Mouse (Mus musculus): ENCODE data around the gene Evi5l.

Gene Evi5l

DNA sequence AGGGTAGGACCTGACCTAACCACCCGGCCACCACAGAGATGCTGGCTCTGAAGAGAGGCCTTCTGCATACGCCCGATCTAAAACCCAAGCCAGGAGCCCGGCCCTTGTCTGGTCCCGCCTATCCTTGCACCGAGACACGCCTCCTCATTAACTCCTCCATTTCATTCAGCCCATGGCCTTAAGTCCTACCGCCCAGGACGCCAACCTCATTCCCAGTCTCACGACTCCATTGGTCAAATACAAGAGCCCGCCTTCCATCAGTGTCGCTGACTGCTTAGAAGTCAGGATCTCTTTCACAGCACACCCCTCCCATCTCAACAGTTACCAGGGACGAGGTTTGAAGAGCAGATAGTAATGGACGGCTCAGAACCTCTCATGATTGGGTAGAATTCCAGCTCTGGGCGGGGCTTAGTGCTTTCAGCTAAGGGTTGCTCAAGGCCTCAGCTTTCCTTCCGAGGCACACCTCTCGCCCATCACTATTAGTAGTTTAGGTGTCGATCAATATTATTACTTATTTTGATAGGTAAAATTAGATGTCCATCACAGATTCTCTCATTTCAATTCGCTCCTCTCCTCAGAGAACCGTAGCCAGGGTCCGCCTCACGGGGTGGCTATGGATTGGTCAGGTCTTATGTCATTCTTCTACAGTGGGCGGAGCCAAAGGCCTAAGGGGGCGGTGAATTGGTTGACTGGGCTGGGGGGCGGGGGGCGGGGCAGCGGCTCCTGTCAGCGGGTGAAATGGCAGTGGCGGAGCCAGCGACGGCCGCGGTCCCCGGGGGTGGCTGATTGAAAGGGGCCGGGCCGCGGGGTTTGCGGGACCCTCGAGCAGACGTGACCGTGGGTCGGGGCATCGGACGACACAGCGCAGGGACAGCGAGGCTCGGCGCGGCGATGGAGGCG is at the start of gene Evi5l:
Gene Evi5l, plus strand, starts transcription at position 716 of the 900 bp plus-strand sequence.
- peak; percentile 100 for DNase-seq

DNA sequence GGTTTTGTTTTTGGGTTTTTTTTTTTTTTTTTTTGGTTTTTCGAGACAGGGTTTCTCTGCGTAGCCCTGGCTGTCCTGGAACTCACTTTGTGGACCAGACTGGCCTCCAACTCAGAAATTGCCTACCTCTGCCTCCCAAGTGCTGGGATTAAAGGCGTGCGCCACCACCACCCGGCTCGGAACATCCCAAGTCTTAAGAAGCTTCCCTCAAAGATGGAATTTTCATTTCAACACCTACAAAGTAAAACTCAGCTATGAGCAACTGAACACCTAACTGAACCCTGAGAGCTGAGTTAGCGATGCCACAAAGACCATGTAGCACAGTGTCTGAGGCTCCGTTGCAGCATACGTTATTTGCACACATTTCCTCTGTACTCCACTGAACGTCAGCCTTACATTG is 32.6 kb upstream of the Evi5l start, which contains the start of gene Cd209g:
Gene Cd209g, plus strand, starts transcription at position 301 of the 400 bp plus-strand sequence.
- DNase-seq = no peak

DNA sequence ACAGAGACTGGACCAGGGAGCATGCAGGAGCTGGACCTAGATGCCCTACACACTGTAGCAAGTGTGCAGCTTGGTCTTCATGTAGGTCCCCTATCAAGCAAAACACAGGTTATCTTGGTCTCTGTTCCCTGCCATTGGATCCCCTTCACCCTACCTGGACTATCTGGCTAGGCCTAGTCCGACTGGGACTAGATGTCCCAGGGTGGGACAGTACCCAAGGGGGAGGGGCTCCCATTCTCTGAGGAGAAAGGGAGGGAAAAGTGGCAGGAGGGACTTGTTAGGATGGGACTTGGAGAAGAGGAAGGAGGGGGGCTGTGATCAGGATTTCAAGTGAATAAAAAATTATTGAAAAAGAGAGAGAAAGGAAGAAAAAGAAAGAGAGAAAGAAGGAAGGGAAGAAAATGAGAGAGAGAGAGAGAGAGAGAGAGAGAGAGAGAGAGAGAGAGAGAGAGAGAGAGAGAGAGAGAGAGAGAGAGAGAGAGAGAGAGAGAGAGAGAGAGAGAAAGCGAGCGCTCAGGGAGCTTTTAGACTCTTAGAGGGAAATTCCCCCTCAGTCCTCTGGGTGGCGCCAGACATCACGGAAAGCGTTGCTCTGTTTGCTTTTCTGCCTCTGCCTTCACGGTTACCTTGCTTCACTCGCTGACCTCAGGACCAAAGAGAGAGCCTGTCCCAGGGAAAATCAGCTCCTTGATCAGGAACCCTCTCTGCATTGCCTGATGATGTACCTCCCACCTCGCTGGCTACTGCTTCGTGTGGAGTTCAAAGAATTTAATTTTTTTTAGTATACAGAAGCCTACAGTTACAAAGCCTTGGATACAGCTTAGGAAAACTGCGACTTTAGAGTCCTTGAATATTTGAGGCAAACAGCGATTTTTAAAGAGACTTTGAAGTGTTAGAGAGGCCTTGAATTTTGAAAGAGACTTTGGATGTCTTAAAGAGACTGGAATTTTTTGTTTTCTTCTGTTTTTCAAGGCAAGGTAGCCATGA is 26.4 kb upstream of the Evi5l start:
- peak; percentile 77 for DNase-seq

DNA sequence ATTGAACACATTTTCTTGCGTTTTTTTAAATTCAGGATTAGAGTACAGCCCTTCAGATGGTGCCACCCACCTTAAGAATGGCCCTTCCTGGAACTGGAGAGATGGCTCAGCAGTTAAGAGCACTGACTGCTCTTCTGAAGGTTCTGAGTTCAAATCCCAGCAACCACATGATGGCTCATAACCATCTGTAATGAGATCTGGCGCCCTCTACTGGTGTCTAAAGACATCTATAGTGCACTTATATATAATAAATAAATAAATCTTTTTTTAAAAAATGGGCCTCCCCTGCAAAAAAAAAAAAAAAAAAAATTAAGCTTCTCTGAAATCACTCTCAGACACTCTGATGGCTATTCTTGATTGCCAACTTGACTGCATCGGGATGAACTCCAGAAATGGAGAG is 24.6 kb upstream of the Evi5l start:
- DNase-seq = no peak

DNA sequence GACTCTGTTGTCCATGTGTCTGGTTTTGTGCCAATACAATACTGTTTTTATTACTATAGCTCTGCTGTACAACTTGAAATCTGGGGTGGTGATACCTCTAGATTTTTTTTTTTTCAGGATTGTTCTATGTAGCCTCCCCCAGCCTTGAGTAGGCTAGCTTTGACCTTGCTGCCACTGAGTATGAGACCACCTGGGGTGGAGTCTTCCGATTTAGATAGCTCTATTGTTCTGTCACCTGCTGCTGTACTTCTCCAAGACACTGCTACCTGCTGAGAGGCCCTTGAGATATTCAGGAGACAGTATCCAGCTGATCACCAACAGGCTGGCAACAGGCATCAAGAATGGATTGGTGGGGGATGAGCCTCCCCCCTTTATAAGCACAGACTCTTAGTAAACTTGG is 19.1 kb upstream of the Evi5l start:
- no peak for DNase-seq

DNA sequence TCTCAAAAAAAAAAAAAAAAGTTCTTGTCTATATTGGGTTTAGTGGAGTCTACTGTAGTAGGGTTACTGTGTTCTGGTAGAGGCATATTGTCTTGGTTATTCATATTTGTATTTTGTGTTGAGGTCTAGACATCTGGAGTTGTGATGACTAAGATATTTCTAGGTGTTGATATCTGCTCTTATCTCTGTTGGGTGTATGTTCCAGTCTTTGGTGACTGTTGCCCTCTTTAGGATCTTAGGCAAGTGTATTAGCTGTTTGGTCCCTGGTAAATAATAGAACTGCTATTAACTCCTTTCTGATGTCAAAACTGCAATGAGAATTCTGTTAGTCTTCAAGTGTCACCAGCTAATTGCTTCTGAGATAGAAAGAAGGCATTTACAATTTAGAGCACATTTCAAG is 11.5 kb upstream of the Evi5l start:
- no peak for DNase-seq

DNA sequence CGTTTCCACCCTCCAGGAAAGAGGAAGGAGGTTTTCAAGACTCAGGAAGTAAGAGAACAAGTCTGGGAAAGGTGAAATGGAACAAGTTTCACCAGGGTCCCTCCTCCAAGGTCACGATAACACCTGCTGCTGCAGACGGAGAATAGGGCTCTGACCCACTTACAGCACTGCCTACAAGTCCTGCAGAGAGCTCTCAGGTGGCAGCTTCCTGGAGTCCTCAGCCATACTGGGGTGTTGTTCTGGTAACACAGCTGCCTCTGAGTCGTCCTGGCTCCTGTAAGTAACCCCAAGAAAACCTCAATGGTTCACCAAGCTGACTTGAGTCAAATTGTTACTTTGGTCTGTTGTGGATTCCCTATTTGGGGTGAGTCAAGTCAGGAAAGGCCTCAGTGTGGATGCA is 3.6 kb upstream of the Evi5l start:
- DNase-seq = no peak

DNA sequence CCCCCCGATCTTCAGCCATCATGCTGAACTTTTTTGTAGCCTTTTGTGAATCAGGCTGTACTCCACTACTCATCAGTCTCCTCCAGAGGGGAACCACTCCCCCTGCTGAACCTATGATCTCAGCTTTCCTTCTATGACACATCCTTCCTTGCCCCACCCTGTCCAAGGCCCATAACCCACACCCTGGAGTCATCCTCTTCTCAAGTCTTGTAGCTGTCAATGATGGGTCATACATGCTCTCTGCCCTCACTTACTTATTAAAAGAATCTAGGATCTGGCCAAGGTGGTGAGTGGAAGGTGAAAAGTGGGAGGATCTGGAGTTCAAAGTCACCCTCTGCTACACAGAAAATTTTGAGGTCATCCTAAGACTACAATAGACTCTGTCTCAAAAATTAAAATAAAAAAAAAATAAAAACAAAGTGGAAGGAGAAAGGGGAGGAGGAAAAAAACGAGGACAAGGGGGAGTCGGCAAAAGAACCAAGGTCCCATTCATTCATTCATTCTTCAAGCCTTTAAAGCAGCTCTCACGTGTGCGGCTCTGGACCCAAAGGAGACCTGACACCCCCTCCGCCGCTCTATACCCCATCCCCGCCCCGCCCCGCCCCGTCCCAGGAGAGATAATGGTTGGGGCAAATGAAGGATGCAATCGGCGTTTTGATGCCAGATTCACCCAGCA is 1.1 kb upstream of the Evi5l start:
- DNase-seq = peak; percentile 29

DNA sequence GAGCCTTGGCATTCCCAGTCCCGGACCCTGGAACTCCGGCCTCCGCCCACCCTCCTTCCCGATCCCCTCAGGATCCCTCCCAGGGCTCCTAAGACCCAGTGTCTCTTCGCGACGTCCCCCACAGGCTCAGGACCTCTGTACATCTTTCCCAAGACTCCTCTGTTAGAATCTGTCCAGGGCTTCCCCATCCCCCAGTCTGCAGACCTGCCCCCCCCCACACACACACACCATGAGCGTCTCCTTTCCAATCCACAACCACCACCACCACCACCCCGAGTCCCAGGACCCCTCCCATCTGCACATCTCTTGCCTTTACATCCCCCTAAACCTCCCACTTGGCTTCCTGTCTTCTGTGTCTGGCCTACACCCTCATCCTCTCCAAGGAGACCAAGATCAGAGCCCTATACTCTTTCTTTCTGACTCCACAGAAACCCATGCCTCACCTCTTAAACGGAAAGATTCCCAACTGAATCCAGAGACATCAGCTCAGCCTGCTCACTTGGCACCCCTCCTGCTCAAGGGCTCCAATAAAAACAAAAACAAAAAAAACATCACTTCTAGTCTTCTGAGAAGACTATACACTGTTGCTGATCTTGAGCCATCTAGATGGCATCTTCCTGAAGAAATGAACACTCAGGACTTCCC is 636 bp downstream of the Evi5l start:
- DNase-seq = peak; percentile 14

DNA sequence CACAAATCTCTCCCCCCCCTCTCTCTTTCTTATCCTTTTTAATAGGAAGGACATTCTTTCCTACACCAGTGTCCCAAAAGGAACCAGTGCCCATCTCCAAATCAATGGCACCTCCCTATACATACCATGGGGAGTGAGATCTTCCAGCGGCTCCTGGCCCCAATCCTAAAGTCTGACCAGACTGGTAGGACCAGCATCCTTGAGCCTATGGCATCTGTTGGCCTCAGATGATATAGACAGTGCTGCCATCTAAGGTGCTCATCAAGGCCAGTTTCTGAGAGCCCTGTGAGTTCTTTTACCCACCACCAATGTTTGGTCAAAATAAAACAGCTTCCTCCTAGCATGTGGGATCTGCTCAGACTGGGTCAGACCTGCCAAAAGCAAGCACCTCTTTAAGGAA is 1.6 kb downstream of the Evi5l start:
- DNase-seq = no peak

DNA sequence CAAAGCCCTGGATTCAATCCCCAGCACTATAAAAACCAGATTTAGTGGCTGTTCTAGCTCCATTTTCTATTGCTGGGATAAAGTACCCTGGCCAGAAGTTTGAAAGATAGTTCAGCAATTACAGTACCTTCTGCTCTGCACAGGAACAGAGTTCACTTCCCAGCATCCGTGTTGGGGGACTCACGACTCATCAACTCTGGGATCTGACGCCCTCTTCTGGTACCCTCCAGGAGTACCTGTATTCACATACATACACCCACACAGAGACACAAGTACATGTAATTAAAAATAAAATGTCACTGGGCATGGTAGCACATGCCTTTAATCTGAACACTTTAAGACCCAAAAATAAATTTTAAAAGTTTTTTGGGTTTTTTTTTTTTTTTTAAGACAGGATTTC is 6.1 kb downstream of the Evi5l start:
- no peak for DNase-seq

DNA sequence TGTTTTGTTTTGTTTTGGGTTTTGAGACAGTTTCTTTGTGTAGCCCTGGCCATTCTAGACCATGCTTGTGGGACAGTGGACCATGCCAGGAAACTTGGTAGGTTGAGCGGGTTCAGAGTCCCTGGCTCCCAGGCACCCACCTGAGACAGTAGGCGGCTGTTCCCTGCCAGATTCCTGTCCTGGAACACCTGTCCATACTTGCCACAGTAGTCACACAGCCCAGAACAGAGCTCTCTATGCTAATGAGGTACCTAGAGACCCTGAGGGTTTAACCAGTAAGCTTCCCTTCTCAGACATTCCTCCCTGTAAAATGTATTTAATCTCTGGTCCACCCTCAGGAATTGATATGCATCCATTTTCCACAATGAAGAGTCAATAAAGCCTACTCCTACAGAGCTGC is 7.7 kb downstream of the Evi5l start:
- DNase-seq = no peak

DNA sequence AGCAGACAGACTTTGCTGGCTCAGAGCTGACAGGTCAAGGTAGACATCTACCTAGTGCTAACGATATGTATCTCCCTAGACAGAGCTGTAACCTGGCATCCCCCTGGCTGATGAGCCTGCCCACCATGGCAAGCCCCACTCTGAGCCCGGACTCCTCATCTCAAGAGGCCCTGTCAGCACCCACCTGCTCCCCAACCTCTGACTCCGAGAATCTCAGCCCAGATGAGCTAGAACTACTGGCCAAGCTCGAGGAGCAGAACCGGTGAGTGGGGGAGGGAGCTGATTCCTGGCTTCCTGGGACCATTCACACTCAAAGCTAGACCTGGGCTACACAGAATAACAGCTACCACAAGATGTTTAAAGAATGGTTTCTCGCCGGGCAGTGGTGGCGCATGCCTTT is 17.0 kb downstream of the Evi5l start:
- DNase-seq = no peak

DNA sequence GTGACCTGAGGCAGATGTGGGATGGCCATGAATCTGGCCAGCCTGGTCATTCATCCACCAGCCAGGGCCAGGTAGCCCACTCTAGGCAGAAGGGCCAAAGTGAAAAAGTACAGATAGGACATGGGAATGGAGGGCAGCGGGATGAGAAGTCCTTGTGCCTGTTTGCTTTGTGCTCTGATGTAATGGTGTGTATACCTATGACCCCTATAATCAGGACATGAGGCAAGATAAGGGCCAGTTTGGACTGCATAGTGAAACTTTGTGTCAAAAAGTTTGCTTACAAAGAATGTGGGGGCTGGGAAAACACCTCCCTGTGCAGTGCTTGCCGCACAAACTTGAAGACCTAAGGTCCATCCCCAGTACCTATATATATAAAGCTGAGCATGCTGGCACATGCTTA is 19.8 kb downstream of the Evi5l start:
- DNase-seq = no peak

DNA sequence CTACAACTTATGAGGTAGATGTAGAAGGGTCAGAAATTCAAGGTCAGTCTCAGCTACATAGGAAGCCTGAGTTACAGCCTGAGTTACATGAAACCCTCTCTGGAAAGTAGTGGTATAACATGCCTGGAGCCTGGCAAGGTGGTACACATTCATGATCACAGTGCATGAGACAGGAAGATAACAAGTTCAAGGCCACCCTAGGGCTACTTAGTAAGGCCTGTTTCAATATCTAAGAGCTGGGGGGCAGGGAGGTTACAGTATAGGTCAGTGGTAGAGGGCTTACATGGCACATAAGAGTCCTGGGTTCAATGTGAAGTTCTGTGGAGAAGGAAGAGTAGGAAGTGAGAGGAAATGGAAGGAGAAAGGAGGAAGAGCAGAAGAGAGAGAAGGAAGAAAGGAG is 22.2 kb downstream of the Evi5l start:
- no peak for DNase-seq

DNA sequence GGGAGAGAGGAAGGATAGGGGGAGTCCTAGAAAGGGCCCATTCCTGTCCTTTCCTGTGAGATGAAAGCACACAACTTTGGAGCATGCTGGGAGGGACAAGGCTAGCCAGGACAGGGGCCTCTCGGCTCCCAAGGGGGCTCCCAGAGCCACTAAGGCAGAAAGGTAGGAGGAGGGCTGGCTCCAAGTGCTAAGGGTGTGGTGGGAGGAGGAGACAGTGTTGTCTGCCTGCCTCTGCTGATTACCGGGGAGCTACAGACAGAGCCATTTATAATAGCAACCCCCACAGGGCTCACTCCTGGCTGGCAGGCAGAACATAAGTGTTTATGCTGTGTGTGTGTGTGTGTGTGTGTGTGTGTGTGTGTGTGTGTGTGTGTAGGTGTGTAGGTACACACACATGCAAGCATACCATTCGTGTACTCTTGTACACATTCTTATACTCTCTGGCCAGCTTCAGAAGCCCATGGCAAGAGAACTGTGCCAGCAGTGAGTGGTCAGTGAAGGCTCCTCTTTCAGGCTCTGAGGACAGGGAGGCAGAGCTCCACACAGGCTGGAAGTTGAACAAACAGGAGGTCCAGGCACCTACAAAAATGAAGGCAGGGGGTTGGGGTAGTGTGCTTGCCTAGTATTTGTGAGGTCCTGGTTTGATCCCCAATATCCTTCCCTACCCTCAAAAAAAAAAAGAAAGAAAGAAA is 22.8 kb downstream of the Evi5l start:
- no peak for DNase-seq

DNA sequence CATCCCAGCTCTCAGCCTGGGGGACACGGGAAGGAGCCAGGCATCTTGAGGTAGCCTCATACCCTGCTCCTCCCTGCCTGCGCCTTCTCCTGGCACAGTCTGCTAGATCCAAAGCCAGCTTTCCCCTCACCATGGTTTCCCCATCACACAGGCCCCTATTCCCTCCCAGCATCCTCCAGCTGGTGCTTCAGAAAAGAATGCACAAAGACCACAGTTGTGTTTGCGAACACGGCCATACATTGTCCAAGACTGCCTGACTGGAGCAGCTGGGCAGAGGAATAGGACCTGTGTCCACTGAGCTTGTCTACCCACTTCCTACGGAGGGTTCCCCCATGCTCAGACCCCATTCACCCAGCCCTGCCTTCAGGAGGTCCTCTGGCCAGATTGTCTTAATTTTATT is 25.9 kb downstream of the Evi5l start:
- no peak for DNase-seq

DNA sequence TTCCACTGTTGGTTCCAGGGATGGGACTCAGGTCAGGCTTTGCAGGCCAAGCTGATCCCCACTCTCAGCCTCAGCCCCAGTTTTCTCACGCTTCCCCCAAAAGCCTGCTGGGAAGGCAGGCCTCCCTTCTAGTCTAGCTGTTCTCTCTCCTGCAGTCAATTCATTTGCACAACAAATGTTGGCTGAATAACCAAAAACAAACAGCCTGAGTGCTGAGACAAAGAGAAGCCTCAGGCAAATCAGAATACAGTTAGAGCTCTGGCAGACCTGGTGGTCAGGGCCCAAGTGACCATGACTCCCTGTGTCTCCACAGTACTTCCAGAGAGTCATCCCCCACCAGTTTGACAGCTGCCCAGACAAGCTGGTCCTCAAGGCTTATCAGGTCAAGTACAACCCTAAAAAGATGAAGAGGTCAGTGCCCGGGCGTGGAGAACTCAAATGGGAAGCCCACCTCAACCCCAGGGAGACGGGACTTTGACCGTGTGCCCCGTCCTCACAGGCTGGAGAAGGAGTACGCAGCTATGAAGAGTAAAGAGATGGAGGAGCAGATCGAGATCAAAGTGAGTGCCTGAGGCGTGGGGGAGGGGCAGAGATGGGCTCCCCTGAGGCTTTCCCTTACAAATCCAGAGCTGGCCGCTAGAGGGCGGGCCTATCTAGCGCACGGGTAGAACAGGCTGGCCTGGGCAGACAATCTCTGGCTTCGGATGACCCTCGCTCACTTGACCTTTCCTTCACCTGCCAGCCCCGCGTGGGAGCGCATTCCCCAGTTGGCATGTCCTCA is 26.6 kb downstream of the Evi5l start:
- DNase-seq = peak; percentile 90

DNA sequence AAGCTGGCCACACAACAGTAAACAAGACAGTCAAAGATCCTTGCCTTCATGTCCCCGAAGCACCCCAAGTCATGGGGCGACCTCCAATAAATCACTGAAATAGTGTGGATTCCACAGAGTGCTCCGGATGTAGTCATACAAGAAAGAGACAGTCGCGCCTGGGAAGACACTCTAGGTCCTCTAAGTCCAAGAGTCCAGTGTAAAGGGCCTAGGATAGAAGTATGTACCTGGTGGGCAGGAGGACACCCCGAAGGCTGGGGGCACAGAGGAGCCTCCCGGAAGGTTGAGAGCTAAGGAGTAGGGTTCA is 27.2 kb downstream of the Evi5l start:
- DNase-seq = no peak

DNA sequence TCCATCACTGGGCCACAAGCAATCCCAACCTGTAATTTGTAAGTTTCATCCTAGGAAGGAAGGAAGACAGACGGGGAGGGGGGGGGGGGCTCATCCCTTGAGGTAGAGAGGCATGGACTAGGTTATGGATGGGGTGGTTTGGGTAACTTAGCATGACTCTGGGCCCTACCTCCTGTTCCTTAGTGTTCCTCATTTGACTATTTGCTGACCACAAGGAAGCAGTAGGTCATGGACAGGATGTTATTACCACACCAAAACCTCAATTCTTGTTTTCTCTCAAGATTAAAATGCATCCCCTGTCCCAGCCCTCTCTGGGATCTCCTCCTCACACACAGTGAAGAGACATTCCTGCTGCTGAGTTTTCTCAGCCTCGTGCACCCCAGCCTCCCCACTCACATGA is 35.0 kb downstream of the Evi5l start:
- no peak for DNase-seq

Measured in kidney, adult 9 months (tissue).